Mouse (Mus musculus) heart, postnatal 0 days (tissue): ENCODE data around the gene Ogg1.

ENCODE experiments used
- CTCF ChIP-seq: IDR thresholded peaks from 2 replicates; pipeline ENCODE4 v1.5.1; 2016; ENCODE audit warnings: antibody characterized with exemption, control low read depth, low read depth
- EP300 ChIP-seq: IDR thresholded peaks from 2 replicates; pipeline ENCODE4 v1.6.1; 2016; ENCODE audit warnings: antibody characterized with exemption, low read depth

- TF ChIP-seq CTCF = no peak
- no peak for TF ChIP-seq EP300
Observed at GRCm38 (mm10) chr6:113329396-113329795, 2.6 kb downstream of the Ogg1 start.
